Mouse (Mus musculus): ENCODE data around the gene P2ry14.

- no peak for TF ChIP-seq CTCF (IDR thresholded peaks at IDR 0.05; ENCODE audit: low read depth, low read length)
- no peak for TF ChIP-seq POLR2A (IDR thresholded peaks at IDR 0.05; ENCODE audit: extremely low read depth, insufficient read depth, low read length)
Measured at GRCm38 (mm10) chr3:59065937-59066336, 87.5 kb downstream of the P2ry14 start.

Measured in liver, adult 2 months (tissue).